Mouse (Mus musculus): Measurements from ENCODE around the gene Hps1. TPM values are rescaled to one million over a fixed set of nuclear protein-coding genes. Genes with fewer than 3 reads are reported as not detected.

The Hps1 gene
- total RNA-seq, 1 experiment from 2014 or later = 40.6 TPM

DNA sequence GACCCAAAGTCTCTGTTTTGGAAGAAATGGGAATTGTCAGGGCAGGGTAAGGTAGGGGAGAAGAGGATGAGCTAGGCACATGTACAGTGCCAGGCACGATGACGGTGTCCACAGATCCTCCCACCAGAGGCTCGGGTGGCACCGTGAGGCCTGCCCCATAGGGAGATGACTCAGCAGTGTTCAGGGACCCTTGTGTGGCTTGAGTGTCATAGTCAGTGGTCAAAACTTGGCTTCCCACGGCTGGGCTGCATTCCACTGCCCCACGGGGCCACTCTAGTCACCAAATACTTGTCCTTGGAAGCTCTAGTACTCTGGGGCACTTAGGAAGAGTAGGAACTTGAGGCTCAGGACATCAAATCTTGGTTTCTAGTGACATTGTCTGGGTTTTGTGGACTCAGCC is 23.1 kb downstream of the Hps1 start:
- ATAC-seq (replicated peaks; ENCODE audit: low read depth, poor library complexity, severe bottlenecking) = no peak

GRCm38 (mm10) chr19:42755148-42755870 is 24.5 kb downstream of the Hps1 start:
- no peak for ATAC-seq (replicated peaks; ENCODE audit: low read depth, poor library complexity, severe bottlenecking)

DNA sequence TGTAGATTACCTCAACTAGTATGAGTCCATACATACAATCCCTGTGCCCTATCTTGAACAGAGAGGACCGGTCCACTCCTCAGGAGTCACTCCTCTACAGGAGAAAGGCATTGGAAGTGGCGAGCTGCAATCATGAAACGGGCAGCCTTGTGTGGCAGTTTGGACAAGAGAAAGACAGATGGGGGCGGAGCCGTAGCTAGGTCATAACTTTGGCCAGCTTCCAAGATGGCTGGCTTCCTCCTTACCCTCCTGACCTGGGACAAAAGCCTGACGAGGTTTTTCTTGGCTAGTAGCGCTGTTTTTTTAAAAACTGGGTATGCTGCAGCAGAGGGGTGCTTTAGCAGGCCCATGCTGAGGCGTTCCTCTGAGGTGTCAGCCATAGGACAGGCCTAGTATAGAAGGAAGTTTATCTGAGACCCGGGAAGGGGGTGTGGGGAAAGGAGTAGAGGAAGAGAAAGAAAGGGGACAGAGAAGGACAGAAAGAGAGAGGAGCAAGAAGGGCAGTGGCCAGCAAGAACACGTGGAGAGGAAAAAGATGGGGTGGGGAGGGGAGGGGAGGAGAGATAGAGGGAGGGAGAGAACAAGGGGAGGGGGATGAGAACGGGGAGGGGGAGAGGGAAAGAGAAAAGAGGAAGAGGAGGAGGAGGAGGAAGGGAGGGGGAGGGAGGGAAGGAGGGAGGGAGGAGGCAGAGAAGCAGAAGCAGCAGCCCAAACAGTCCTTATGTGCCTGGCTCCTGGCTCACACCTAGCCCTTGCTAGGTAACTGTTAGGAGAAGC is 26.4 kb downstream of the Hps1 start:
- peak; percentile 54 for ATAC-seq (replicated peaks; ENCODE audit: low read depth, poor library complexity, severe bottlenecking)

GRCm38 (mm10) chr19:42752363-42752931 is 27.3 kb downstream of the Hps1 start, which contains the start of gene Pyroxd2:
Gene Pyroxd2 (minus strand): TSS chr19:42752775.
- peak; percentile 67 for ATAC-seq (replicated peaks; ENCODE audit: low read depth, poor library complexity, severe bottlenecking)

GRCm38 (mm10) chr19:42750196-42750595 is 29.6 kb downstream of the Hps1 start:
- ATAC-seq (replicated peaks; ENCODE audit: low read depth, poor library complexity, severe bottlenecking) = no peak

DNA sequence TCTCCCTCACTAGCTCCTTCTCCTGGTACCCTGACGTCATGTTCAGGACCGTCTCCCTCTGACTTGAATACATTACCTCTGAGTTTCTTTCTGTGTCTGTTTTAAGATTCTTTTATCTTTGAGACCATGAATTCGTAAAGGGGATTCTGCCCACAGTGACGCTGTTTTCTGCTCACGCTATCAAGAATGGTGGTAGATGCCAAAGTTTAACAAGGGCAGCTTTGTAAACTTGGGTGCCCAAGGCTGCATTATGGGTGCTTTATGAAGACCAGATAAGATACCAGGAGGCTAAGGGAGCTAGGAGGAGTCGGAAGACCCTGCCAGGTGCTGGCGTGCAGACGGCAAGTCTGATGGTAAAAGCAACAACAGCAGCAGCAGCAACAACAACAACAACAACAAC is 33.1 kb downstream of the Hps1 start:
- ATAC-seq (replicated peaks; ENCODE audit: low read depth, poor library complexity, severe bottlenecking) = no peak

DNA sequence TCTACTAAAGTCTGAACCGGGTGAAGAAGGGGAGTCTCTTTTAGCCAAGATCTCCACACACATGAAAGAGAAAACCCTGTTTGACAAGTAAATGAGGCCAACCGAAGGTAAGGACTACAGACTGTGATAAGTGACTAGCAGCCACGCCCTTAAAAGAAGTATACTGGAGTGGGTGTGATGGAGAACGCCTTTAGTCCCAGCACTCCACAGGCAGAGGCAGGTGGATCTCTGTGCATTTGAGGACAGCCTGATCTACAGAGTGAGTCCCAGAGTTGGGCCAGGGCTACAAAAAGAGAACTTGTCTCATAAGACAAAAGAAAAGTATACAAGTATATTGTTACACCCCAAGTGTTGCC is 33.9 kb downstream of the Hps1 start:
- no peak for ATAC-seq (replicated peaks; ENCODE audit: low read depth, poor library complexity, severe bottlenecking)

GRCm38 (mm10) chr19:42745084-42745868 is 34.5 kb downstream of the Hps1 start:
- peak; percentile 7 for ATAC-seq (replicated peaks; ENCODE audit: low read depth, poor library complexity, severe bottlenecking)

DNA sequence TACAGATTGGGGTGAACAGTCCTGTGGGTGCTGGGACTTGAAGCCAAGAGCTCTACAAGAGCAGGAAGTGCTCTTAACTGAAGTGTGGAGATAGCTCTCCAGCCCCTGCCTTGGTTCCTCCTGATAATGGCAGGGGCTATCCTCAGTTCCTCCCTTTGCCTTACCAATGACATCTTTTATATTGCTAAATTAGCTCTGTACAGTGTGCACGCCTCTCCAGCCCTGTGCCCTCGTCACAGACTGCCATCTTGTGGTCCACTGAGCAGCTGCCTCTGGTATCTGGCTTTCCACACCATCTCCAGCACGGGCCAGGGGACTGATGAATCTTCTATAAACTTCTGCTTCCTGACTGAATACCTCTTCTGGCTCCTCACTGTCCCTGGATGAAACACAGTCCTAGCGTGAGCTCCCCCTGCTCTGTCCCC is 35.6 kb downstream of the Hps1 start:
- ATAC-seq (replicated peaks; ENCODE audit: low read depth, poor library complexity, severe bottlenecking) = peak; percentile 86

DNA sequence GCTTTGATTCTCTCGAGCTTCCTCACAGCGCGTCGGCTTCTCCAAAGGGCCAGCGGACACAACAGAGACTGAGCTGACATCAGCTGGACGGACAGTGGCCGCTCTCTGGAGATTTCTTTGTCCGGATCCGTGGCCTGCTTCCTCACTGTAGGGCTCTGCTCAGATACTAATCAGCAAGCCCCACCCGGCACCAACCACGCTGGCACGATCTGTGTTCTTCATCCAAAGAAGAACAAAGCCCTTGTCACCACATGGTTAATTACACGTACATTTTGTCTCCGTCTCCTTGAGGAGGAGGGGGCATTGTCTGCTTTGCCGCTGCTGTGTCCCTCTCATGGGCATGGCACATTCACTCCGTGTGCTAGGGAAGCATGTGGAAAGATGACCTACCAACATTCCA is 36.5 kb downstream of the Hps1 start:
- no peak for ATAC-seq (replicated peaks; ENCODE audit: low read depth, poor library complexity, severe bottlenecking)

DNA sequence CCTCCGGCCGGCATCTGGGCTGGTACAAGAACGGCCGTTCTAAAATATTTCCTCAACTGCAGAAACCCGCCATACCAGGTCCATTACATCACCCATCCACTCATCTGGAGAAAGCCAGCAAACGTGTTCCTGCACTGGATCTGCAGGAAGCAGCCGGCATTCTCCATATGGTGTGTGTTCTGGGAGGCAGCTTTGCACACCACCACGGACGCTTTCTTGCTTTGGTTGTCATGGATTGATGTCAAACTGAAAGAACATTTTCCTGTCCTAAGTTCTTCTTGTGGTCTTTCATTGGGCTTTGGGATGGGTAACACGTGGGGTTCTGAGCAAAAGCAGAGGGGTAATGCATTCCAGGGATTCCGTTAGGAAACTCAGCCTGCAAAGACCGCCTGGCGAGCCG is 37.9 kb downstream of the Hps1 start:
- ATAC-seq (replicated peaks; ENCODE audit: low read depth, poor library complexity, severe bottlenecking) = no peak

DNA sequence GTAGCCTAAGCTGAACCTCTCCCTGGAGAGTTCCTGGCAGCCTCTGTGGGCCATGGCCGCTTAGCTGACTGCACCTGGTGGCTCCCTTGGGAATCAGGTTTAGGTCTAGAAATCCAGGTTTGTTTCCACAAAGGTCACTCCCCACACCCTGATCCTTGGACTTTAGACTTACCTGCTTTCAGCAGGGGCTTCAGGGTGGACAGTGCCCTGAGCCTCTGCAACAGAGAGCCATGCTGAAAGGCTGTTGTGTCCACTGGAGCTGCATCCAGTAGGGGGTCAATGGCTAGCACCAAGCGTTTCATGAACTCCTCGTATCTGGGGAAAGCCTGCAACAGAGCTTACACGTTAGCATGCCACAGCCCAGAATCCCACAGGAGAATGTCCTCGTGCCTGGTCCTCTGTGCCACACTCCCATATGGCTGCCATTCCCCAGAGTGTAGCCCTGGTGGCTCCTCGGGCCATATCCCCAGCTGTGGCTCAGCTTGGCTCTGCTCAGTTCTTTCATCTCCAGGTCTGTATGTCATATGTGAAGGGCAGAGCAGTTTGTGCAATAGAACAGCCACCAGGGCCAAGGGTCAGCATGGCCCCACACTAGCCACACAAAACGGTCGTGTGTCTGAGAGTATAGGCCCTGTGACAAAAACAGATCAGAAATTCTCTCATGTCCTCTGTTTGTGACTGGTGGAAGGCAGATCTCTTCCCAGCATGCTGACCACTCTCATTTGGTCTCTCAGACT is 39.4 kb downstream of the Hps1 start:
- no peak for ATAC-seq (replicated peaks; ENCODE audit: low read depth, poor library complexity, severe bottlenecking)

DNA sequence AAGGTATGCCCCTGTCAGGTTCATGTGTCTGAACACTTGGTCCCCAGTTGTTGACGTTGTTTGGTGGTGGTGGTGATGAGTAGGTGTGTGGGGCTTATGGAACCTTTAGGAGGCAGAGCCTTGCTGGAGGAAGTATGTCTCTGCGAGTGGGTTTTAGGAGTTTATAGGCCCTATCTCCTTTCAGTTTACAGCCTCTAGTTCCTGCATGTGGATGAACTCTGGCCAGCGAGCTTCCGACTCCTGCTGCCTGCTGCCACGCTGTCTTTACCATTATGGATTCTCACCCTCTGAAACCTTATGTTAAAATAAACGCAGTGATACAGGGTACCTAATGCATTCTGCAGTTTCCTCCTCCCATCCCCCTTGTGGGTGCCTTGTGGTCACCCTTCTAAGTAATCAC is 40.0 kb downstream of the Hps1 start:
- no peak for ATAC-seq (replicated peaks; ENCODE audit: low read depth, poor library complexity, severe bottlenecking)

DNA sequence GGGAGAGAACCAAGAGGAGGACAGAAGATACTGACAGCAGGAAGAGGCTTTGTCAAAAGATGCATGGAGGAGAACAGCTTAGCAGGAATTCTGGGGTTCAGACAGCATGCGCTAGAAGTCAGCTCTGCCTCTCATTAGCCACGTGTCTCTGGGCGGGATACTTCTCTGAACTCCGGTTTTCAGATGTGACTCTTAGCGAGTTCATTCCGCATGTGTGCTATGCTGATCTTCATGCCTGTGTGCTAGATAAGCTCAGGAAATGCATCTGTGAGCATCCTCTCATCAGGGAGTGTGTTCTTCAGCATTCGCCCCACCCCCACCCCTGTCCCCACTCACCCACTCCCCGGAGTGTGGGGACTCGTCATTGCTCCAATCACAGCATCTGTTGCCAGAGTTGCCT is 42.0 kb downstream of the Hps1 start:
- no peak for ATAC-seq (replicated peaks; ENCODE audit: low read depth, poor library complexity, severe bottlenecking)

DNA sequence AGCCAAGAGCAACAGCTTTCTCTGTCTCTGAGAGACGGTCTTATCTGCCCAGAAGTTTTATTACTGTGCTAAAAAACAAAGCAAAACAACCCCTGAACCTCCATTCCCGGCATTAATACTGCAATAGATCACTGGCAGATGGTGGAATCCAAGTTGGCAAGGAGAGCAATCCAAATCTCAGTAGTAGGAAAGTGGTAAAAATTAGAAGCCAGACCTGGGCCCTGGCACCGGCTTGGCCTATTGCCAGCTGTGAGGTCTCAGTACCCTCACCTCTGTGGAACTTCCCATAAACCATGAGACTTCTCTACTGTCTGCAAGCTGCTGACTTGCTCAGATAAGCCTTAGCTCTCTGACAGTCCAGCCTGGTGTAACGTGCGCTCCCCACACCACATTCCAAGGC is 44.8 kb downstream of the Hps1 start:
- ATAC-seq (replicated peaks; ENCODE audit: low read depth, poor library complexity, severe bottlenecking) = peak; percentile 27; the same call in 1 of the 2 replicates

- peak; percentile 30; the same call in 1 of the 2 replicates for ATAC-seq (replicated peaks; ENCODE audit: low read depth, poor library complexity, severe bottlenecking)
Measured at GRCm38 (mm10) chr19:42727424-42727823, 52.4 kb downstream of the Hps1 start.

GRCm38 (mm10) chr19:42726766-42727165 is 53.0 kb downstream of the Hps1 start:
- no peak for ATAC-seq (replicated peaks; ENCODE audit: low read depth, poor library complexity, severe bottlenecking)

DNA sequence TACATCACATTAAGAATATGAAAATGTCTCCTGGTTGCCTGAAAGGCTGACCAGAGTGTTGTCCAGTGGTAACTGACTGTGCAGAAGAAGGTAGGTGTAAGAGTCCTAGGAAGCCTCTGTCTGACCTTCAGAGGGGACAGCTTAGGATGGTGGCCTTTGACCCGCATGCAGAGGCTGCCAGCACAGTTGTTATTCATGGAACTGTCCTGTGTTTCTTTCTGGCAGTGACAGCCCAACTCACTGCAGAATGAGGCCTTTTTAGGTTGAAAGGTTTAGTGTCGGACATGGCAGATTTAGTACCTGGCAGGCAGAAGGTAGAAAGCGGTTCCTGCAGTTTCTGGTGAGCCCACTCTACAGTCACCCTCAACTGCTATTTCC is 53.8 kb downstream of the Hps1 start:
- ATAC-seq (replicated peaks; ENCODE audit: low read depth, poor library complexity, severe bottlenecking) = no peak

DNA sequence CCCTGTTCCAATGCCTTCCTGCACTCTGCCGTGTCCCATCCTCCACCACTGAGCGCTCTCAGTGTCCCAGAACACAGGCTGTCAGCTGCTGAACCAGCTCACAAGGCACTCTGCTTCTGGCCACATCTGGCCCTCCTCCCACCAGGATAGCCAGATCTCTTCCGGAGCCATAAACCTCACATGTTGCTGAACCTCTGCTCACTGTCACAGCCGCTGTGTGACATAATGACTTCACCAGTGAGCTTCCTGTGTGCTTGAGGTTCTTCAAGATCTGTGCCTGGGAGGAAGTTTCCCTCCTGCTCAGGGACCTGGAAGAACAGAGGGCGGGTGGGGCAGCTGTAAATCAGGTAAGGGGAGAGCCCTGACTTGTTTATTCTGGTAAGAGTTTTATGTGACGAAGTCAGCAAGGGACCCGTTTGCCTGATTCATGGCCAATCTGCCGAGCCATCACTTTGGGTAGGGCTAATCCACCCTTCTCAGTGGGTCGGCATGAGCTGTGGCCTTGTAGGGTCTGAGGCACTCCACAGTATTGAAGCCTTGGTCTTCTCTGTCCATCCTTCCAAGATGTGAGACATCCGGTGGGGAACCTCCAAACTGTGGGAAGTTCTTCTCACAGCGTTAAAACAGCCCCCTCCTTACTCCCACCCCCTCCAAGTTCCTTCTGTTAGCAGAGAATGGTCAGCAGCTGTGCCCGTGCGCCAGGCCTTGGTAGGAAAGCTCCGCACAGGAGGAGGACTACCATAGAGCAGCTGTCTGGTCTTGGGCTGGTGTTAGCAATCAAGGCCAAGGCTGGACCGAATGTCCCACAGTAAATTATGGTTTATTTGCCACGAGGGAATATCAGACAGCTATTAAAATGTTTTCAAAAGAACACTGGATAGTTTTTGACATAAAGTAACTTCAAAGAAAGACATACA is 54.5 kb downstream of the Hps1 start:
- peak; percentile 82 for ATAC-seq (replicated peaks; ENCODE audit: low read depth, poor library complexity, severe bottlenecking)
